Mouse (Mus musculus): ENCODE results near the gene Svs1.
"Not testable (repeated sequence)": the region's sequence is repeated elsewhere in the genome, so short reads cannot be mapped to it uniquely, and the experiment has no call there.

DNA sequence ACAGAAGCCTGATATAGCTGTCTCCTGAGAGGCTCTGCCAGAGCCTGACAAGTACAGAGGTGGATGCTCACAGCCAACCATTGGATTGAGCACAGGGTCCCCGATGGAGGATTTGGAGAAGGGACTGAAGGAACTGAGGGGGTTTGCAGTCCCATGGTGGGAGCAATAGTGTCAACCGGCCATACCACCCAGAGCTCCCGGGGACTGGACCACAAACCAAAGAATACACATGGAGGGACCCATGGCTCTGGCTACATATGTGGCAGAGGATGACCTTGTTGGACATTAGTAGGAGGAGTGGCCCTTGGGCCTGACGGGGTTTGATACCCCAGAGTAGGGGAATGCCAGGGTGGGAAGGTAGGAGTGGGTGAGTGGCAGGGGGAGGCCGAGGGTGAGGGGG is 20.0 kb upstream of the Svs1 start:
- TF ChIP-seq CTCF (IDR thresholded peaks at IDR 0.05; ENCODE audit: low read depth, low read length); POLR2A (IDR thresholded peaks at IDR 0.05; ENCODE audit: extremely low read depth, insufficient read depth, low read length): not testable (repeated sequence)

All from liver, adult 2 months (tissue).